Mouse (Mus musculus) small intestine, adult 2 months (tissue): ENCODE results near the gene Btn2a2. TPM values are rescaled to one million over a fixed set of nuclear protein-coding genes. Genes with fewer than 3 reads are reported as not detected.

Experiments used
- H3K27ac ChIP-seq: fragments of 200-500 bp; 2 replicates; pipeline ENCODE4 v1.5.1; 2012; ENCODE audit warnings: low read depth, low read length, control low read depth, inconsistent platforms; ENCODE audit not compliant: insufficient read depth
- H3K27me3 ChIP-seq: fragments of 200-500 bp; 2 replicates; pipeline ENCODE4 v1.6.1; 2012; ENCODE audit warnings: mild to moderate bottlenecking, moderate library complexity, low read length, inconsistent platforms; ENCODE audit not compliant: control insufficient read depth, insufficient read depth
- H3K36me3 ChIP-seq: fragments of 200-500 bp; 2 replicates; pipeline ENCODE4 v1.6.1; 2012; ENCODE audit warnings: mild to moderate bottlenecking, low read length, control low read depth, inconsistent platforms; ENCODE audit not compliant: control insufficient read depth, insufficient read depth
- H3K4me1 ChIP-seq: fragments of 200-500 bp; 2 replicates; pipeline ENCODE4 v1.6.1; 2012; ENCODE audit warnings: low read length, inconsistent platforms, mixed read lengths; ENCODE audit not compliant: control insufficient read depth, insufficient read depth, insufficient read length
- H3K4me3 ChIP-seq: fragments of 200-500 bp; 2 replicates; pipeline ENCODE4 v1.5.1; 2012; ENCODE audit warnings: low read depth, mild to moderate bottlenecking, control low read depth, inconsistent platforms, low read length, moderate library complexity
- CTCF ChIP-seq: fragments of 200-500 bp; IDR thresholded peaks from 2 replicates; pipeline ENCODE4 v1.5.1; 2012; ENCODE audit warnings: low read depth, mild to moderate bottlenecking, control low read depth, inconsistent platforms, low read length, moderate library complexity, mixed read lengths; ENCODE audit not compliant: insufficient replicate concordance, insufficient read length; ENCODE audit errors: extremely low read depth
- POLR2A ChIP-seq: fragments of 200-500 bp; IDR thresholded peaks from 2 replicates; pipeline ENCODE4 v1.6.1; 2012; ENCODE audit warnings: low read depth, mild to moderate bottlenecking, control low read depth, inconsistent platforms, low read length, moderate library complexity
- WGBS: fragments of 180-500 bp; shearing (Covaris S2); methylation state at CpG from one replicate; pipeline ENCODE4 v1.1.7; 2018; 5-methylcytosine and 5-hydroxymethylcytosine counted together
- polyA plus RNA-seq: library from polyadenylated mRNA; depleted of rRNA; stranded (reverse); fragments of >200 nt; gene quantifications from 2 replicates; pipeline ENCODE4 v1.2.3, GENCODE M21; 2012

Btn2a2 gene
- polyA plus RNA-seq, 1 experiment, result not detected

GRCm38 (mm10) chr13:23450398-23450797 lies 38.3 kb downstream of the Btn2a2 start:
- 1% methylated on average over 15 of the region's 15 CpGs for WGBS
- Histone ChIP-seq H3K27ac (no peak overlapping the region), H3K36me3 (no peaks in the 10 kb centered on the region), H3K27me3 (no peaks in the 10 kb centered on the region), H3K4me3 (peak overlapping the region; percentile 56), H3K4me1 (no peaks in the 10 kb centered on the region)
- TF ChIP-seq POLR2A, result no peak
- no peak for TF ChIP-seq CTCF

GRCm38 (mm10) chr13:23449235-23450095 lies 39.2 kb downstream of the Btn2a2 start:
- Histone ChIP-seq H3K4me3 (peak overlapping the region; percentile 57), H3K4me1 (no peaks in the 10 kb centered on the region), H3K36me3 (no peaks in the 10 kb centered on the region), H3K27ac (no peak overlapping the region), H3K27me3 (no peaks in the 10 kb centered on the region)
- WGBS, result under 1% methylated on average over 24 of the region's 24 CpGs
- no peak for TF ChIP-seq POLR2A
- TF ChIP-seq CTCF, result no peak

GRCm38 (mm10) chr13:23448758-23449157 lies 39.9 kb downstream of the Btn2a2 start:
- TF ChIP-seq CTCF, result no peak
- TF ChIP-seq POLR2A, result no peak
- Histone ChIP-seq H3K27me3 (no peaks in the 10 kb centered on the region), H3K27ac (no peak overlapping the region), H3K4me1 (no peaks in the 10 kb centered on the region), H3K36me3 (no peaks in the 10 kb centered on the region), H3K4me3 (no peak overlapping the region)
- 73% methylated on average over 3 of the region's 3 CpGs for WGBS

- Histone ChIP-seq H3K27ac (peak overlapping the region; percentile 20; the same call in 1 of the 2 replicates), H3K27me3 (no peaks in the 10 kb centered on the region), H3K4me1 (no peaks in the 10 kb centered on the region), H3K36me3 (no peaks in the 10 kb centered on the region), H3K4me3 (peak overlapping the region; percentile 48; the same call in 1 of the 2 replicates)
- TF ChIP-seq POLR2A (no peak), CTCF (no peak)
- WGBS, result under 1% methylated on average over 16 of the region's 16 CpGs
Observed at GRCm38 (mm10) chr13:23446498-23446952, 42.1 kb downstream of the Btn2a2 start.

GRCm38 (mm10) chr13:23445561-23446320 lies 42.9 kb downstream of the Btn2a2 start:
- under 1% methylated on average over 55 of the region's 55 CpGs for WGBS

GRCm38 (mm10) chr13:23445156-23445555 lies 43.5 kb downstream of the Btn2a2 start:
- Histone ChIP-seq H3K27me3 (no peaks in the 10 kb centered on the region), H3K4me1 (no peaks in the 10 kb centered on the region), H3K36me3 (no peaks in the 10 kb centered on the region), H3K27ac (peak overlapping the region; percentile 80), H3K4me3 (peak overlapping the region; percentile 80)
- TF ChIP-seq CTCF (no peak), POLR2A (no peak)
- 3% methylated on average over 10 of the region's 10 CpGs for WGBS

More at GRCm38 (mm10) chr13:23445561-23446320, 42.9 kb downstream of the Btn2a2 start:
- Histone ChIP-seq H3K36me3 (no peaks in the 10 kb centered on the region), H3K4me3 (peak overlapping the region; percentile 80), H3K27me3 (no peaks in the 10 kb centered on the region), H3K27ac (peak overlapping the region; percentile 80), H3K4me1 (no peaks in the 10 kb centered on the region)
- peak; percentile 11; the same call in 1 of the 2 replicates for TF ChIP-seq POLR2A
- no peak for TF ChIP-seq CTCF
